Mouse (Mus musculus): ENCODE data around the gene Iqsec3. TPM values are rescaled to one million over a fixed set of nuclear protein-coding genes. Genes with fewer than 3 reads are reported as not detected.

The Iqsec3 gene
- polyA plus RNA-seq, 1 experiment: 0.09 TPM

- H3K27me3 ChIP-seq (ENCODE audit: control insufficient read depth, insufficient read depth, insufficient read length): peaks cover 14% of the 10 kb centered on the region
- no peak within 1 kb of the TSS for H3K4me3 ChIP-seq (ENCODE audit: insufficient read depth, poor library complexity, severe bottlenecking)
- no peaks in the 10 kb centered on the region for H3K36me3 ChIP-seq (ENCODE audit: control insufficient read depth, insufficient read depth)
- no peak for TF ChIP-seq MYOG (IDR thresholded peaks at IDR 0.05; ENCODE audit: control insufficient read depth, extremely low read depth, insufficient read length)
- no peak for TF ChIP-seq MAX (IDR thresholded peaks at IDR 0.05)
- TF ChIP-seq FOSL1 (IDR thresholded peaks at IDR 0.05; ENCODE audit: insufficient read depth, low read length, poor library complexity, severe bottlenecking): no peak
- no peak for TF ChIP-seq CTCF (IDR thresholded peaks at IDR 0.05; ENCODE audit: control insufficient read depth, insufficient read depth, insufficient read length)
- TF ChIP-seq MYOD1 (IDR thresholded peaks at IDR 0.05; ENCODE audit: control insufficient read depth, insufficient read length, low read depth): no peak
- no peak for TF ChIP-seq USF1 (IDR thresholded peaks at IDR 0.05; ENCODE audit: low read depth)
- no peak for TF ChIP-seq CEBPB (IDR thresholded peaks at IDR 0.05; ENCODE audit: low read depth)
- H3ac ChIP-seq (ENCODE audit: control insufficient read depth, insufficient read length, low read depth): no peak within 1 kb of the TSS
- H3K79me3 ChIP-seq (ENCODE audit: low read depth): no peaks in the 10 kb centered on the region
- no peaks in the 10 kb centered on the region for H3K79me2 ChIP-seq (ENCODE audit: control insufficient read depth, insufficient read depth)
These were observed 130.3 kb downstream of the Iqsec3 start, which contains the start of gene Slc6a12 for GRCm38 (mm10) chr6:121343026-121343770. Gene Slc6a12, plus strand, starts transcription at chr6:121343076.

GRCm38 (mm10) chr6:121341650-121342049 is 131.8 kb downstream of the Iqsec3 start:
- Histone ChIP-seq H3K79me3 (ENCODE audit: low read depth) (no peaks in the 10 kb centered on the region), H3ac (ENCODE audit: control insufficient read depth, insufficient read length, low read depth) (no peak overlapping the region), H3K79me2 (ENCODE audit: control insufficient read depth, insufficient read depth) (no peaks in the 10 kb centered on the region), H3K4me3 (ENCODE audit: insufficient read depth, poor library complexity, severe bottlenecking) (no peak overlapping the region), H3K27me3 (ENCODE audit: control insufficient read depth, insufficient read depth, insufficient read length) (peaks cover 14% of the 10 kb centered on the region), H3K36me3 (ENCODE audit: control insufficient read depth, insufficient read depth) (no peaks in the 10 kb centered on the region)
- TF ChIP-seq CEBPB (IDR thresholded peaks at IDR 0.05; ENCODE audit: low read depth) (no peak), MAX (IDR thresholded peaks at IDR 0.05) (no peak), USF1 (IDR thresholded peaks at IDR 0.05; ENCODE audit: low read depth) (no peak), CTCF (IDR thresholded peaks at IDR 0.05; ENCODE audit: control insufficient read depth, insufficient read depth, insufficient read length) (no peak), MYOD1 (IDR thresholded peaks at IDR 0.05; ENCODE audit: control insufficient read depth, insufficient read length, low read depth) (no peak), FOSL1 (IDR thresholded peaks at IDR 0.05; ENCODE audit: insufficient read depth, low read length, poor library complexity, severe bottlenecking) (no peak), MYOG (IDR thresholded peaks at IDR 0.05; ENCODE audit: control insufficient read depth, extremely low read depth, insufficient read length) (no peak)

GRCm38 (mm10) chr6:121338519-121338896 is 135.0 kb downstream of the Iqsec3 start:
- Histone ChIP-seq H3K36me3 (ENCODE audit: control insufficient read depth, insufficient read depth) (no peaks in the 10 kb centered on the region), H3K4me3 (ENCODE audit: insufficient read depth, poor library complexity, severe bottlenecking) (no peak overlapping the region), H3K27me3 (ENCODE audit: control insufficient read depth, insufficient read depth, insufficient read length) (peaks cover 21% of the 10 kb centered on the region), H3ac (ENCODE audit: control insufficient read depth, insufficient read length, low read depth) (no peak overlapping the region), H3K79me3 (ENCODE audit: low read depth) (no peaks in the 10 kb centered on the region), H3K79me2 (ENCODE audit: control insufficient read depth, insufficient read depth) (no peaks in the 10 kb centered on the region)
- TF ChIP-seq USF1 (IDR thresholded peaks at IDR 0.05; ENCODE audit: low read depth) (no peak), MYOG (IDR thresholded peaks at IDR 0.05; ENCODE audit: control insufficient read depth, extremely low read depth, insufficient read length) (no peak), MYOD1 (IDR thresholded peaks at IDR 0.05; ENCODE audit: control insufficient read depth, insufficient read length, low read depth) (no peak), FOSL1 (IDR thresholded peaks at IDR 0.05; ENCODE audit: insufficient read depth, low read length, poor library complexity, severe bottlenecking) (no peak), CEBPB (IDR thresholded peaks at IDR 0.05; ENCODE audit: low read depth) (no peak), CTCF (IDR thresholded peaks at IDR 0.05; ENCODE audit: control insufficient read depth, insufficient read depth, insufficient read length) (no peak), MAX (IDR thresholded peaks at IDR 0.05) (no peak)

- Histone ChIP-seq H3K36me3 (ENCODE audit: control insufficient read depth, insufficient read depth) (no peaks in the 10 kb centered on the region), H3K79me2 (ENCODE audit: control insufficient read depth, insufficient read depth) (no peaks in the 10 kb centered on the region), H3ac (ENCODE audit: control insufficient read depth, insufficient read length, low read depth) (no peak overlapping the region), H3K4me3 (ENCODE audit: insufficient read depth, poor library complexity, severe bottlenecking) (no peak overlapping the region), H3K27me3 (ENCODE audit: control insufficient read depth, insufficient read depth, insufficient read length) (peaks cover 21% of the 10 kb centered on the region), H3K79me3 (ENCODE audit: low read depth) (no peaks in the 10 kb centered on the region)
- TF ChIP-seq CEBPB (IDR thresholded peaks at IDR 0.05; ENCODE audit: low read depth) (no peak), USF1 (IDR thresholded peaks at IDR 0.05; ENCODE audit: low read depth) (no peak), CTCF (IDR thresholded peaks at IDR 0.05; ENCODE audit: control insufficient read depth, insufficient read depth, insufficient read length) (no peak), MYOD1 (IDR thresholded peaks at IDR 0.05; ENCODE audit: control insufficient read depth, insufficient read length, low read depth) (no peak), FOSL1 (IDR thresholded peaks at IDR 0.05; ENCODE audit: insufficient read depth, low read length, poor library complexity, severe bottlenecking) (no peak), MYOG (IDR thresholded peaks at IDR 0.05; ENCODE audit: control insufficient read depth, extremely low read depth, insufficient read length) (no peak), MAX (IDR thresholded peaks at IDR 0.05) (no peak)
These were observed 135.5 kb downstream of the Iqsec3 start for GRCm38 (mm10) chr6:121337770-121338518.

GRCm38 (mm10) chr6:121337229-121337628 is 136.2 kb downstream of the Iqsec3 start:
- Histone ChIP-seq H3K79me2 (ENCODE audit: control insufficient read depth, insufficient read depth) (no peaks in the 10 kb centered on the region), H3K36me3 (ENCODE audit: control insufficient read depth, insufficient read depth) (no peaks in the 10 kb centered on the region), H3K79me3 (ENCODE audit: low read depth) (no peaks in the 10 kb centered on the region), H3K27me3 (ENCODE audit: control insufficient read depth, insufficient read depth, insufficient read length) (peaks cover 23% of the 10 kb centered on the region), H3ac (ENCODE audit: control insufficient read depth, insufficient read length, low read depth) (no peak overlapping the region), H3K4me3 (ENCODE audit: insufficient read depth, poor library complexity, severe bottlenecking) (no peak overlapping the region)
- TF ChIP-seq MYOD1 (IDR thresholded peaks at IDR 0.05; ENCODE audit: control insufficient read depth, insufficient read length, low read depth): no peak
- TF ChIP-seq MAX (IDR thresholded peaks at IDR 0.05): no peak
- TF ChIP-seq USF1 (IDR thresholded peaks at IDR 0.05; ENCODE audit: low read depth): no peak
- no peak for TF ChIP-seq MYOG (IDR thresholded peaks at IDR 0.05; ENCODE audit: control insufficient read depth, extremely low read depth, insufficient read length)
- no peak for TF ChIP-seq FOSL1 (IDR thresholded peaks at IDR 0.05; ENCODE audit: insufficient read depth, low read length, poor library complexity, severe bottlenecking)
- TF ChIP-seq CEBPB (IDR thresholded peaks at IDR 0.05; ENCODE audit: low read depth): no peak
- no peak for TF ChIP-seq CTCF (IDR thresholded peaks at IDR 0.05; ENCODE audit: control insufficient read depth, insufficient read depth, insufficient read length)

All from C2C12 (cell line).